Mouse (Mus musculus): ENCODE results near the gene Slc35e3. TPM values are rescaled to one million over a fixed set of nuclear protein-coding genes. Genes with fewer than 3 reads are reported as not detected.

Slc35e3 gene
- total RNA-seq, 2 experiments from 2014 or later = 10.5 to 14.4 TPM

GRCm38 (mm10) chr10:117683734-117684037, 62.5 kb downstream of the Slc35e3 start:
- no peak for DNase-seq

Other genes with a start within 250 kb of the Slc35e3 start
- gene Cpm, start 116.9 kb downstream of the Slc35e3 start, total RNA-seq (2021) = 10 to 100 TPM; 18.5 to 19.1 TPM
- 10 to 100 TPM; 41.1 to 46.2 TPM for gene Mdm2, start 35.6 kb downstream of the Slc35e3 start, total RNA-seq (2021)
- gene Nup107, start 46.3 kb upstream of the Slc35e3 start, total RNA-seq (2021) = 10 to 100 TPM; 14.4 to 16.8 TPM
- 100 to 1,000 TPM; 113 to 123 TPM for gene Rap1b, start 99.7 kb upstream of the Slc35e3 start, total RNA-seq (2021)

Measured in adrenal gland, postnatal 10 days (tissue).